Mouse (Mus musculus) left cerebral cortex, adult 6 months (tissue): Measurements from ENCODE around the gene Cdh1. TPM values are rescaled to one million over a fixed set of nuclear protein-coding genes. Genes with fewer than 3 reads are reported as not detected.

Experiments used
- long read RNA-seq, 2 experiments: library from polyadenylated mRNA; unstranded; transcript quantifications; one replicate each; pipeline ENCODE4 v2.0.0; 2019 to 2020
- polyA plus RNA-seq: library from polyadenylated mRNA; unstranded; fragments of <200 nt; fragmentation: Nextera tagmentation; gene quantifications from 2 replicates; pipeline ENCODE4 v1.2.3, GENCODE M21; 2021

Cdh1 gene
- polyA plus RNA-seq, result 0.44 and 0.51 TPM in 2 replicates
- long read RNA-seq, experiment 1, result 0 reads
- long read RNA-seq, experiment 2, partial matches to known transcripts, result 1 of 2 reads
- long read RNA-seq, experiment 2, other reads (novel, unspliced or antisense), result 1 of 2 reads

GRCm38 (mm10) chr8:106603131-106603819, at the start of gene Cdh1:
TSS of gene Cdh1 (plus strand) at chr8:106603351.

DNA sequence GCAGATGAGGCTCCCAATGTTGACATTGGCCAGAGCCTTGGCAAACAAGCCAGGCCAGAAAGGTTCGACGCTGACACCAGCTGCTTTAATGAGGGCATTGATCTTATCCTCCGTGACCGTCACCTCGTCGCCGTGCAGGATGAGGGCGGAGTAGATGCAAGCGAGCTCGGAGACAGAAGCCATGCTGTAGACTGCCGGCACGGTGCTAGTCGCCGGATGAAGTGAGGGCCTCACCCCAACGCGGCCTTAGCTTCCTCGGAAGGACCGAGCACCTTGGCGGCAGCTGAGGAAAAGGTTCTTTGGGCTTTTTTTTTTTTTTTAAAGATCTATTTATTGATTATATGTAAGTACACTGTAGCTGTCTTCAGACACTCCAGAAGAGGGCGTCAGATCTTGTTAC, 30.0 kb upstream of the Cdh1 start, which contains the start of gene Gm10073:
Gene Gm10073, minus strand, starts transcription at position 294 of the 400 bp plus-strand sequence.

GRCm38 (mm10) chr8:106682971-106683668, 80.0 kb downstream of the Cdh1 start, which contains the start of gene Tango6:
TSS of gene Tango6 (plus strand) at chr8:106683068.

Other genes with a start within 250 kb of the Cdh1 start
- gene Zfp90, start 188.0 kb upstream of the Cdh1 start, polyA plus RNA-seq, result 6.0 and 6.8 TPM in 2 replicates
- gene 6030452D12Rik, start 102.8 kb upstream of the Cdh1 start, polyA plus RNA-seq, result not detected in 2 replicates
- gene Cdh3, start 92.5 kb upstream of the Cdh1 start, polyA plus RNA-seq, result 0.09 TPM in 1 of 2 replicates, not detected in the other
- gene Gm10073, start 29.9 kb upstream of the Cdh1 start, polyA plus RNA-seq, result 11.2 and 11.4 TPM in 2 replicates
- gene Tango6, start 79.7 kb downstream of the Cdh1 start, polyA plus RNA-seq, result 1.4 and 1.7 TPM in 2 replicates